Mouse (Mus musculus): ENCODE data around the gene Cavin1.

Gene Cavin1

DNA sequence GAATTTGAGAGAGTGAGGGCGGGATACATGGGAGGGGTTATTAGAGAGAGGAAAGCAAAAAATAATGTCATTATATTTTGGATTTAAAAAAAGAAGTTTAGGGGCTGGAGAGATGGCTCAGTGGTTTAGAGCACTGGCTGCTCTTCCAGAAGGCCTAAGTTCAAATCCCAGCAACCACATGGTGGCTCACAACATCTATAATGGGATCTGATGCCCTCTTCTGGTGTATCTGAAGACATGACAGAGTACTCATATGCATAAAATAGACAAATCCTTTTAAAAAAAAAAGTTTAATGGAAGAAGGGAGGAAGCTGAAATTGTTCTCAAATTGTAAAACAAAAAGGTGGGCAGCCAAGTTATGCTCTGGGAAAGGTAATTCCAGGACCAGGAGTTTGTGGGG is 21.1 kb downstream of the Cavin1 start:
- no peak for DNase-seq

DNA sequence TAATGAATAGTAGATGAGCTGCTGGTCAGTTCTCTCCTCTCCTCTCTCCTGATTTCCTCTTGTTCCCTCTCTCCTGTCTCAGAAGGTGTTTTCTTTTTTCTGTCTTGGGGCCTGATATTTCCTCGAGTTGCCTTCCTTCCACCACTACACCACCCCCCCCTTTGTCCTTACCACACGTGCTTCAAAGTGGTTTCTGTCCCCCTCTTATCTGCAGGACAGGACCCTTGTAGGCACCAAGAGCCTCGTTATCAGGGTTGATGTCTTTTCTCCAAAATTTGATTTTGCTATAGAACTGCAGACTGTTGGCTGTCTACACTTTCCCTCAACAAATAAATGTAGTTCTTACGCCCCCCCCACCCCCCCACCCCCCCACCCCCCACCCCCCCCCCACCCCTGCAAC is 22.4 kb downstream of the Cavin1 start:
- DNase-seq: no peak

DNA sequence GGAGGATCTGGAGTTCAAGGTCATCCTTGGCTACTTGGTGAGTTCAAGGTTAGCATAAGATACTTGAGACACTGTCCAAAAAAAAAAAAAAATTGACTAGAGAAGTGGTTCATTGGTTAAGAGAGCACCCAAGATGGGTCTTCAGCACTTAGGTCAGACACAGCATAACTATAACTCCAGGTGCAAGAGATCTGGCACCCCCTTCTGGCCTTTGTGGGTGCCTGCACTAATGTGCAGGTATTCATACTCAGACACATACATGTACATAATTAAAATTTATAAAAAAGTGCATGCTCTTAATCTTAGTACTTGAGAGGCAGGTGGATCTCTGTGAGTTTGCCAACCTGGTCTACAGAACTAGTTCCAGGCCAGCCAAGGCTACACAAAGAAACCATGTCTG is 23.1 kb downstream of the Cavin1 start:
- no peak for DNase-seq

DNA sequence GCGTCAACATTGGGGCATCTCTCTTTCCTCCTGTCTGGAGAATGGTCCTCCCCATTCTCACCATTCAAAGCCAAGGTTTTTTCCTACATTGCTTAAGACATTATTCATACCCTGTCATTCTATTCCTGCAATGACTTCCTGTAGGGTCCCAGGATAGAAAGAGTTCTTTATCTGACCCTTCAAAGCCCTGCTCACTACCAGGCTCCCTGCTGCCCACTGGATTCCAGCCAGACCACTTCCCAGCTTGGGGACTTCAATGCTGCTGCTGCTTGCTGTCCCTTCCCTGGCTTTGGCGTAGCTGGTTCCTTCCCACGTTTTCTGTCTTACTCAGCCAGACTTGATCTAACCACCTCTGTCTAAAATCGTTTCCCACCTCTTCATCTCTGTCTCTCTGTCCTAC is 23.8 kb downstream of the Cavin1 start:
- no peak for DNase-seq

DNA sequence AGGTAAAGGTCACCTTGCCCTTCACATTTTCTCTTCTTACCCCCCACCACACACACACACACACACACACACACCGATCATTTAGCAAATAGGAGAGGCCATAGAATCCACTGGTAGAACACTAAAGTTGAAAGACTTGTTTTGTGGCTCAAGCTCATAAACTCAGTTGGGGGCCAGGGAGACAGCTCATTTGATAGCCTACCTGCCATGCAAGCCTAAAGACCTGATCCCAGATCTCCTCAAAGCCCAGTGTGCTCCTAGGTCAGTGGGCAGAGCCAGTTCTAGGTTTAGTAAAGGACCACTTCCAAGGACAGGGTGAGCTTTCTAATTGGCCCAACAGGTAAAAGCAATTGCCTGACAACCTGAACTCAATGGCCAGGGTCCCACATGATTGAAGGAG is 28.3 kb downstream of the Cavin1 start:
- no peak for DNase-seq

DNA sequence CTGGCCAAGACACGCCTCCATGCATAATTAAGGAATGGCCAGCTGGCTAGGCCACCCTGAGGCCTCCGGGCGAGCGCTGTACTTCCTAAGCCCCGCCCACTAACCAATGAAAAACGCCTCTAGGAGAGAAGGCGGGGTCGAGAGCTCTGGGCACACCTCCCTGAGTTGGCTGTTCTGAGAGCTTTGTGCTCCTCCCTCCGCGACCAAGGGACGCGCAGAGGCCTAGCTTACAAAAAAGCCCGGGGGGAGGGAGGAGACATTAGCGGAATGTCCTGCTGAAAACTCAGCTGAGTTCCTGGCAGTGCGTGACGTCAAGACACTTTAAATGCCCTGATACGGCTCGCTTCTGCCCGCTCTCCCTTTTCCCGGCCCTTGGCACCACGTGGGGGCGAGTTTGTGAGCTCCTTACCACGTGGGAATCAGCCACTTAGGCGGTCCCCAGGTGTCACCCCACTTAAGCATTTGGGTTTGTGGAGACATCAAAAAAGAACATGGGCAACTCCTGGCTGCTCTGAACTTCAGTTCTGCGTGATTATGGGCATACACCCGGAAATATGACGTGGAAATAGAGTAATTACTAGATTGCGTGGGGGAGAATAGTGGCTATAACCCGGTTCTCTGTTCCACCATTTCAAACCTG is 31.1 kb downstream of the Cavin1 start, which contains the start of gene Stat3:
Stat3 (minus strand) TSS at position 29 of the 640 bp plus-strand sequence.
- DNase-seq: peak; percentile 100

DNA sequence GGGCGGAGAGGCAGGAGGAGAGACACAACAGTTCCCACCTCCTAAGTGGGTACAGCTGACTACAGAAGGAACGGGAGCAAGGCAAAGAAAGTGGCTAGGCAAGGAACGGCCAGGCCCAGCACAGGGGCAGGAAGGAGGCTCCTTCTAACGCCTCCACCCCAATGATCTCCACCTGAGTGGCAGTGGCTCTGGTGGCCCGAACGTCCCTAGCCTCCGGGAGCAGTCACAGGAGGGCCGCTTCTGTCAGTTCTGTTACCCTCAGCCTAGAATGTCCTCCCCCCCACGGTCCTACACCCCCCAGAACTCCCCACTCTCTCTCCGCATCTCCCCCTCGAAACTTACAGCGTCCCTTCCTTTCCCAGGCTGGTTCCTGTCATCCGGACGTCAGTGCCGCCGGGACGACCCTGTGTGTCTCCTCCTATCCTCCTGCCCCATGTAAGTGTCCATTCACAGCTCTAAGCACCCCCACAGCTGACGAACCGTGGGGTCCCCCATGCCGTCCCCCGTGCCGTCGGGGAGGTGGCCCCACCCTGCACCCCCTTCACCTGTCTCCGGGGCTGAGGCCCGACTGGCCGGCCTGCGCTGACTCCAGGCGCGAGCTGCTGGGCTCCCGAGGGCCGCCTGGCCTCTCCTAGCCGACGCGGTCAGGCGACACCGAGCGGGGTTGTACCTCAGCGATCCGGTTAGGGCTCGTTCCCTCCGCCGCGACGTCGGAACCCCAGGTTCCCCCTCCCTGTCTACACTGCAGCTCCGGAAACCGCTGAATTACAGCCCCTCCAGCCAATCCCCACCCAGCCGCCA is 31.8 kb downstream of the Cavin1 start:
- peak; percentile 17 to 28 for DNase-seq

DNA sequence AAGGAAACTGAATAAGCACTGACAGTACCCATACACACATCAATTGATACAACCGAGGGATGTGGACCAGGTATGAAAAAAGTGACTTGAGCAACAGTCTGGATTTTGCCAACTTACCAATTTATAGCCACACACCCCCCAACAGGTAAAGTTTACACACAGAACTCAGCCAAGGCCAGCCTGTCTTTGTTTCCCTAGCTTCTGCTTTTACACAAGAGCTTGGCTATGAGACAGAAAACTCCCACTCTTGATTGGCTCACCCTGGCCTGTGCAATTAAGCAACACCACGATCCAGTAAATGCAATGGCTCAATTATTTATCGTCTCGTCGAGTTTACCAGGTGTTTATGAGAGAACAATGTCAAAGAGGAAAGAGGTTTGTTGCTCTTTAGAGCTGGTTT is 32.6 kb downstream of the Cavin1 start:
- DNase-seq: no peak

DNA sequence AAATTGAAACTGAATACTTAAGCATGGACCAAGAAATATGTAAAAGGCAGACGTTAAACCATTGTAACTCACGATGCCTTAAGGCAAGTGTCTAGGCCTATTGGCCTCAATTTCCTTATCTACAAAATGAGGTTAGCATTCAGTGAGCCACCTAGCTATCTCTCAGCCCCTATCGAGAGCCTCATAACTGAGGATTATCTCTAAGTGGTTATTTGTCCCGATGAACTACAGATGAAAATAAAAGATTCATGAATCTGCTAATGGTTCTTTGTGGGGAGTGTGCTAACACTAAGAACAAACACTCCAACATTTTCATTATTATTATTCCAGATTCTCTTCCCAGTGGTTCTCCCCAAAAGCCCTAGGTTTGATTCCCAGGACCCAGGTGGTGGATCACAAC is 33.4 kb downstream of the Cavin1 start:
- DNase-seq: no peak

DNA sequence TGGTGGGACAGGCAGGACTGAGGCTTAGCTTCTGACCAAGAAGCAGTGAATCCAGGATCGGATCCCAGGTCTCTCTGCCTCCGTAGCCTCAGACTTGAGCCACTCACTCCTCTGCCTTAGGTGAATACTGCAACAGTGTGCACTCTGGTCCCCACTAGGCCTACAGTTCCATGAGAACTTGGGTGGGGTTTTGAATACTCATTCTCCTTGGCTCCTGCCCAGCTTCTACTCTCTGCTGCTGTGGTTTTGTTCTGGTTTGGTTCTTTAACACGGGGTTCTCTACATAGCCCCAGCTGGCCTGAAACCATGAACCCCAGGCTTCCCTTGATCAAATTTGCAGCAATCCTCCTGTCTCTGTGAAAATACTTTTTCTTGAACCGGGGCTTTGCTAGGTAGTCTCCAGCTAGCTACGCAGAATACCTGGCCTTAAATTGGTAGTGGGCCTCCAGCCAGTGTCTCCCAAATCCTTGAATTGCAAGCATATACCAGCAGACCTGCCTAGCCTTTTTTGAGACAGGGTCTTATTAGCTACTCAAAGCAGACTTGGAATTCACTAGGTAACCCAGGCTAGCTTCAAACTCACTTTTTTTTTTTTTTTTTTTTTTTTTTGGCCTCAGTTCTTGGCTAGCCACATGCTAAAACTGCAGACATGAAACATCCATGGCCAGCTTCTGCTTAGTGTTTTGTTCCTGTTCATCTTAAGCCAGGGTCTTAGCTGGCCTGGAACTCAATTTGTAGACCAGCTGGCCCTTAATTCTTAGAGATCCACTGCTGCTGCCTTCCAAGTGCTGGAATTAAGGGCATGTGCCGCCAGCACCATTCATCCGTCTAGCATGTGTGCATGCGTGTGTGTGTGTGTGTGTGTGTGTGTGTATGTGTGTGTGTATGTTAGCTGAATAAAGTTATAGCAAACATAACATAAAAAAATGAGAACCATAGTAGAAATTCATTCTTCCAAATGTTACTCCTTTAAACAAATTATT is 35.0 kb downstream of the Cavin1 start:
- DNase-seq: no peak

DNA sequence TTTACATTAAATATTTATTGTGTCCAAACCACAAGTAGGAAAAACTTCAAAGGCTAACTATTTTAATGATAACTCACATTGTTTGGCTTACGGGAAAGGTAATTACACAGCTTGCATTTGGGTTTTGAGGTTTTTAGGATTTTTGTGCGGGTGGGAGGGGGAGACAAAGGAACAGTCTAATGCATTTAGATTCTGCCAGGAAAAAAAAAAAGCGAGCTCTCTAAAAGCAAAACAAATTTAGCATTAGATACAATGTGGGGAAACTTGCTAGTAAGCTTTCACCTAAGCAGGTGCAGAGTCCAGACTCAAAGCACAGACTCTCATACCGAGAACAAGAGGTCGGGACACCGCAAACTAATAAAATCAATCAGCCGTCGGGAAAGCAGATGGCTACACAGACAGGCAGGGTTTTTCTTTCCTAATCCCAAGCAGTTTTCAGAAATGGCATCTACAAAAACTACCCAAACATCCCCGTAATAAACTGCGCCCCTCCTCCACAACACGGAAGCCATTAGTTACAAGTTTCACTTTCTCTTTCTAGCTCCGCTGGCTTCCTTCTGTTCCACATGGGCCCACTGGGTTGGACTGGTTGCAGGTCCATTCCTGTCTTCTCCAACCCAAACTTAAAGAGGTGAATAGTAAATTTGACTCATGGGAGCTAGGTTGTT is 39.3 kb downstream of the Cavin1 start:
- DNase-seq: no peak

DNA sequence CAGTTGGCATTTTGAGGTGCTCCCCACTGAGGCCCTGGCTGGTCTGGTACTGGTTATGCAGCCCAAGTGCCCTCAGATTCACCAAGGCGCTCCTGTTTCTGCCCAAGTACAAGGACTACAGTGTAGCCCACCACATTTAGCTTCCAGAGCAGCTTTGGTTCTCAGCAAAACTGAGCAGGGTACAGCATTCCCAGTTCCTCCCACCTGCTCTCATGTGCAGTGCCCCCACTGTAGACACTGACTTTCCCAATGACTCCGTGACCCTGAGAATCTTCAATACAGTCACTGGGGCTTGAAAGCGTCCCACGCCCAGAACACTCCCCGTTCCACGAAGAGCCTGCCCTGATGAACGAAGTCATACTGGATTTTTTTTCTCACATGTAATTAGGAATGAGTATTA is 40.1 kb downstream of the Cavin1 start:
- no peak for DNase-seq

DNA sequence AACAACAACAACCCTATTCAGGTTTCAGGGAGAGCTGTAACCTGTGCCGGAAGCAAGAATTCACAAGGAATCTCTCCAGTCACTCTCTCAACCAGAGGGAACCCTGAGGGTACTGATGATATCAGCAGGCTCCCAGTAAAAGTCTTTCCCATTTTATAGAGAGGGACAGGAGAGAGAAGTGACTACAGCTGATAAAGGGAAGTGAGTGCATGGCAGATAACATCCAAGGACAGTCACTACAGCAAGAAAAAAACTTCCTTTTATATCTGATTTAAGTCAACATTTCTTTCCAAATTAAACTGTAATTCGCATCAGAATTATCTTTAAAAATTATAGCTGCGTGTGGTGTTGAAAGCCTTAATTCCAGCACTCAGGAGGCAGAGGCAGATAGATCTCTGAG is 43.3 kb downstream of the Cavin1 start:
- no peak for DNase-seq

DNA sequence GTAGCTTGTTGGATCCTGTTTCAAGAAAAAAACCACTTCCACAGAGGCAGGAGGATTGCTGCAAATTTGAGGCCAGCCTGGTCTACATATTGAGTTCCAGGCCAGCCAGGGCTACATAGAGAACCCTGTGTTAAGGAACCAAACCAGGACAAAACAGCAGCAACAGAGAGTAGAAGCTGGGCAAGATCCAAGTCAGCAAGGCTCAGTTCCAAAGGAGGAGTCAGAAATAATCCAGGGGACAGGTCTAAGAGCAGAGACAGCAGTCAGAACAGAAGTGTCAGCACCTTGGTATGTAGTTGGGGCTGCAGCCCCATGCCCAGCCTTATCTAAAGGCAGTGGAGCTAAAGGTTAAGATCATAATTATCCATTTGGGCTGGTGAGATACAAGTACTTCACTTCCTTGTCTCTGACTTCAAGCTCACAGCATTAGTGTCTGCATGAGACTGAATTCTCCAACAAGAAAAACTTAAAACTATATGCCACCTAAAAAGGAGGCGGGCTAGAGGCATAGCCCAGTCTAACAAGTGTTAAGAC is 46.2 kb downstream of the Cavin1 start:
- no peak for DNase-seq

DNA sequence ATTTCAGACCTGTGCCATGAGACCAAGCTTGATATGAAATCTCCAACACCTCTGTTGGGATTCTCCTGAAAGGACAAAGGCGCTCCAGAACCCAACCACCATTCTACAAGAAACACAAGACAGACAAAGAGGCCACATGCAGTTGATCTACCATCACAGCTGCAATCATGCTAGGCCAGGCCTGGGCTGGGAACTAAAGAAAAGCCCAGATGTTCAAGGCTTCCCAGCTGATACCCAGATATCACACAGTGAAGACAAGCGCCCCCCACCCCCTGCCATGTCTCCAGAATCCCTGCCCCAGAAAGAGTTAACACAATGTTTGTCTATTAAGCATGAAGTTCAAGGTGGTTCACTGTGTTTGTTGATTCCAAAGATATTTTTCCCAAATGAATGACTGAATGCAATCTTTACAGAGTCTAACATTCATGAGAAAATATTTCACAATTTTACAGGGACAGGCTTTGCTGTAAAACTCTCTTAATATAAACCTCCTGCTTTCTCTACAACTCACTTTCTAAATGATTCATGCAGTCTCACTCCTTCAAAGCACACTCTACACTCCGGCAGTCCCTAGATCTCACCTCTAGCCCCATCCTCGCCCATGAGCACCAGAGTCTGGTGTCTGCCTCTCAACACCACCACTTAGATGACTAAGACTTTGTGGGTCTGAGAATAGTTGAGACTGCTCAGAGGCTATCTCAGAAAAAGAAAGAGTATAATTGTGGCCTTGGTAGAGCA is 49.6 kb downstream of the Cavin1 start:
- no peak for DNase-seq

DNA sequence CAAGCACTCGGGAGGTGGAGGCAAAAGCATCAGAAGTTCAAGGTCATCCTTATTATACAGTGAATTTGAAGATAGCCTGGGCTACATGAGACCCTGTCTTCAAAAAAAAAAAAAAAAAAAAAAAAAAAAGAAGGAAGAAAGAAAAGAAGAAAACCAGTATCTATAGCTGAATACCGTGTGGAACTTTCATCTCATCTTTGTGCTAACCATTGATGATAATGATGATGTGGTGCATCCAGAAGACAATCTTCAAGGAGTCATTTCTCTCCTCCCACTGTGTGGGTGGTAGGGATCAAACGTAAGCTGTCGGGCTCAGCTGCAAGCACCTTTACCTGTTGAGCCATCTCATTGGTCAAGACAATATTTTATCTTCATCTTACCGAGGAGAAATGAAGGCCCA is 52.7 kb downstream of the Cavin1 start:
- DNase-seq: no peak

DNA sequence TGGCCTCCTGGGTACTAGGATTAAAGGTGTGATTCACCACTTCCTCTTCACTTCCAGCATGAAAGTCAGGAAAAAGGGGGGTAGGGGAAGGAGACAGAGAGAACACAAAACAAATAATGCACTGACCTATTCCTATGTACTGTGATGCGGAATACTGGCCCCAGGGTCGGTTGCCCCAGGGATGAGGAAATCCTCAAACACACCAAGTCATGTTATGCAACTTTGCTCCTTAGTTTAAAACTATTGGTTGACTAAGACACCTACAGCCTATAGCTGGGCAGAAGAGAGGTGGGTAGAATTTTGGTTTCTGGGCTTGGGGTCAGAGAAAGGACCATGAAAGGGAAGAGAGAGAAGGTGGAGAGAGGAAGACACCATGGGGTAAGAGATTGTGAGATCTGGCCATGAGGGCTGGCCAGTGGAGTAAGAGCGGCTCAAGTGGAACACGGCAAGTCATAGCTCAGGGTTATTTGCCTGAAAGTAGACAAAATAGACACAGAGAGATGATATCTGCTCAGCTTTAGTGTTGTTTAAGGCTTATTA is 54.2 kb downstream of the Cavin1 start:
- DNase-seq: no peak

DNA sequence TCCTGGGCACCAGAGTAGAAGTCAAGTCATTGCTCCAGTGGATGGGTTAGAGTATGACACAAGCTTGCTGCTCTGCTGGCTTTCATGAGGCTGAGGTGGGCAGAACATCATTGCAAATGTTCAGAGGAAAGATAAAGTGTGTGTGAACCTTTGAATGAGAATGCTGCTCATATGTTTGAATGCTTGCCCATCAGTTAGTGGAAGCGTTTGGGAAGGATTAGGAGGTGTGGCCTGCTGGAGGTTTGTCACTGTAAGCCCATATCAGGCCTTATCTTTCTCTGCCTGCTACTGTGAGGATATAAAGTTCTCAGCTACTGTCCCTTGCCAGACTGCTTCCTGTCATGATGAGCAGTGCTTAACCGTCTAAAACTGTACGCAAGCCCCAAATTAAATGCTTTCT is 55.6 kb downstream of the Cavin1 start:
- no peak for DNase-seq

DNA sequence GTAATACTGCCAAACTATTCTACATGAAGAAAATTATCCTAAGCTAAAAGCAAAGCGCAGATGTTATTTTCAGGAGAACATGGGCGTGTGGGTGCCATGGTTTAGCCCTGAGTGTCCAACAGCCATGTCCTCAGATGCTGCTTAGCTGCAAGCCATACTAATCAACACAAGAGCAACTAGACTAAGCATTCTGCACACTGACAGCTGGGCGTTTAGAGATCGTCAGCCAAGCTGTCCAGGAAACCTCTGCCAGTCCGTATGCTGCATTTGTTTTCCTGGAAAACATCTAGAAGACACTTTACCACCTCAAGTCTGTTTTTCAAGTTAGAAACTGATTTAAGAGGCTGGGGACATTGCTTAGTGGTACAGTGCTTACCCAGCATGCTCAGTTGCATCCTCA is 56.3 kb downstream of the Cavin1 start:
- no peak for DNase-seq

DNA sequence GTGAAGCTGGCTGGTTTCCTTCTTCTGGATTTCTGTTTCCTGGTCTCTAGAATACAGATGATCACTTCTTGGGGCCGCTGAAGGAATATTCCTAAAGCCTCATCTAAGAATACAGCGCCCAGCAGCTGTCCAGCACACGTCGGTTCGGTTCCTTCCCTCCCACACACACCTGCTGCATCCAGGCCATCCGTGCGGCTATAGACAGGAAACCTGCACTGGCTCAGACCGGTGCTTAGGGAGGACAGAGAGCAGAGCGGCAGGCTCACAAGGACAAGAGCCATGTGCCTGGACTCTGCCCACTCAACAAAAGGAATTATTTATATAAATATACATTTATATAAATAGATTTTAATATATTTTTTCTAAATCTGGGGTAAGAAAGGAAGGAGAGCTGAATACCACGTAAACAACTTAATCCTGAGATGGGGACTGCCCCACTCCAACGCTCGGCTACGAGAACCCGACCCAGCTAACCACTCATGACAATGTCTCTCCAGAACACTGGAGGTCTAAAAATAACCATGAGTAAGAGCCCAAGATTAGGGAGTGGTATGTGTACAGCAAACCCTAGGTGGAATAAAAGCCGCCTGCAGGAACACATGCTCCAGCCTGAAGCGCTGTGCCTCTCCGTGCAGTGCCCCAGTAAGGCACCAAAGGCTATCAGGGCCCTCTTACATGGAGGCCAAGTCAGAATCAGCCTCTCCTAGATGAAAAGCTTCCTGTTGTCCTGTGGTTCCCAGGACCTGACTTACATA is 58.1 kb downstream of the Cavin1 start:
- DNase-seq: no peak

DNA sequence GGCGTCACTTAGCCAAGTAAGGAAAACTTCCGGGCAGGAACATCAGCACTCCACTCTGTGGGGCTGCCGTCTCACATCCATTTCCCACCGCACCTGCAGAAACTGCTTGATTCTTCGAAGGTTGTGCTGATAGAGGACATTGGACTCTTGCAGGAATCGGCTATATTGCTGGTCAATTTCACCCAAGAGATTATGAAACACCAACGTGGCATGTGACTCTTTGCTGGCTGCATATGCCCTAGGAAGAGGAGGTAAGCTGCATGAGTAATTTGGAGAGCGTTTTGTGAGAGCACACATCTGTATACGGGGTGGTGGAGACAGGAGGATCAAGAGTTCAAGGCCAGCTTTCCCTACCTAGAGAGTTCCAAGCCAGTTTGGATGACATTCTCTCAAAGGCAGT is 62.1 kb downstream of the Cavin1 start:
- DNase-seq: no peak
